Mouse (Mus musculus) neural tube, embryonic 13.5 days (tissue): ENCODE results near the gene 4930402F06Rik. TPM values are rescaled to one million over a fixed set of nuclear protein-coding genes. Genes with fewer than 3 reads are reported as not detected.

Source experiments
- ATAC-seq: fragments of 200-750 bp; cut with Nextera tagmentation; 2 replicates; pipeline ENCODE4 v1.8.0; 2017; ENCODE audit warnings: low read depth, mild to moderate bottlenecking, moderate TSS enrichment, moderate library complexity
- H3K27ac ChIP-seq: fragments of 300-500 bp; sonication (generic); replicated peaks from 2 replicates; pipeline ENCODE4 v1.5.1; 2015; ENCODE audit warnings: moderate library complexity, mild to moderate bottlenecking, inconsistent platforms
- H3K27me3 ChIP-seq: fragments of 300-500 bp; sonication (generic); 2 replicates; pipeline ENCODE4 v1.6.1; 2015; ENCODE audit warnings: mild to moderate bottlenecking, inconsistent platforms
- H3K36me3 ChIP-seq: fragments of 300-500 bp; sonication (generic); 2 replicates; pipeline ENCODE4 v1.6.1; 2015; ENCODE audit warnings: mild to moderate bottlenecking, inconsistent platforms
- H3K4me1 ChIP-seq: fragments of 300-500 bp; sonication (generic); replicated peaks from 2 replicates; pipeline ENCODE4 v1.6.1; 2015; ENCODE audit warnings: inconsistent platforms
- H3K4me2 ChIP-seq: fragments of 300-500 bp; sonication (generic); 2 replicates; pipeline ENCODE4 v1.6.1; 2015; ENCODE audit warnings: inconsistent platforms, mild to moderate bottlenecking, moderate library complexity
- H3K4me3 ChIP-seq: fragments of 300-500 bp; sonication (generic); 2 replicates; pipeline ENCODE4 v1.5.1; 2015; ENCODE audit warnings: mild to moderate bottlenecking, inconsistent platforms
- H3K9ac ChIP-seq: fragments of 300-500 bp; sonication (generic); 2 replicates; pipeline ENCODE4 v1.6.1; 2015; ENCODE audit warnings: moderate library complexity, mild to moderate bottlenecking, inconsistent platforms
- H3K9me3 ChIP-seq: fragments of 300-500 bp; sonication (generic); 2 replicates; pipeline ENCODE4 v1.6.1; 2016; ENCODE audit warnings: inconsistent platforms
- WGBS: fragments of 180-500 bp; shearing (Covaris S2); methylation state at CpG from one replicate; pipeline ENCODE4 v1.1.7; 2015; 5-methylcytosine and 5-hydroxymethylcytosine counted together
- polyA plus RNA-seq: library from polyadenylated mRNA; unstranded; fragments of >200 nt; fragmentation: Nextera tagmentation; extraction: Ambion mirVana; gene quantifications from 2 replicates; pipeline ENCODE4 v1.2.1, GENCODE M21; 2015

The 4930402F06Rik gene
- polyA plus RNA-seq, 1 experiment from 2014 or later: not detected

DNA sequence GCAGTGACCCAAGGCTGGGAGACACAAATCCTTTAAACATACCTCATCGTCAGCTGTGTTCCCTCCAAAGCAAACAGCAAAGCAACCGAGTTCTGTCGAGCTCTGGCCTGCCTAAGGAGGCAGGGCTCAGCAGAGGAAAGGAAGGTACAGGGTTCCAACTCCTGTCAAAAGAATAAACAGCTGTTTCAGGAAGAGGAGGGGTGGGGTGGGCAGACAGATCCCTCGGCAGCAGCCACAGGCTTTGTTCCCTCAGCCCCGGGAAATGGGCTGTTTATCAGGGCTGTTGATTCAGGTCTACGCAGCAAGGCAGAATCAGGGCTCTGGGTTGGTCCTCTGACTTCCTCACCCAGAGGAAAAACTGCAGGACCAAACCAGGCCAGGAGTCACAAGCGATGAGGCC lies 35.5 kb upstream of the 4930402F06Rik start:
- H3K36me3 ChIP-seq: no peaks in the 10 kb centered on the region
- peak overlapping the region; percentile 49; the same call in 1 of the 2 replicates for H3K27ac ChIP-seq
- H3K4me1 ChIP-seq: peaks cover 19% of the 10 kb centered on the region
- H3K9me3 ChIP-seq: no peaks in the 10 kb centered on the region
- 37% methylated on average over 7 of the region's 7 CpGs for WGBS
- H3K27me3 ChIP-seq: no peaks in the 10 kb centered on the region
- H3K4me3 ChIP-seq: no peak overlapping the region
- no peak for ATAC-seq
- 0 out of 2 replicates have a peak overlapping the region, but pooled peaks have one; percentile 26 for H3K9ac ChIP-seq
- H3K4me2 ChIP-seq: 0 out of 2 replicates have a peak overlapping the region, but pooled peaks have one; percentile 20

DNA sequence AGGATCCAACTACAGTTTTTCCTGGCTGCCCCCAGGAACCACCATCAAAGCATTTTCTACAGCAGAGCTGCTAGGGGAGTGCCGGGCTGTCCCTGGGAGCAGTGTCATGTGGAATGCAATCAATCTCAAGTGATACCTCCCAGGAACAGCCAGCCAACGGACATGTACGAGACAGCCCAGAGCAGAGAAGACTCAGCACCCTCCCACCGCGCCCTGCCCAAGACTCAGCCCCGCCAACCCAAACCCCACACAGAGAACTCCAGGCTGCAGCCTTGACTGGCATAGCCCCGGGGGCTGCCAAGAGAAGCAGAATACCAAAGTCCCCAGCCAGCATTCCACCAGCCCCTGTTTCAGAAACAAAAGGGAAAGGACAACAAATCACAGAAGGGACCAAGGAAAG lies 35.0 kb upstream of the 4930402F06Rik start:
- peak overlapping the region; percentile 49 for H3K27ac ChIP-seq
- no peaks in the 10 kb centered on the region for H3K9me3 ChIP-seq
- H3K4me1 ChIP-seq: peaks cover 21% of the 10 kb centered on the region
- H3K4me2 ChIP-seq: peak overlapping the region; percentile 20; the same call in 1 of the 2 replicates
- no peak overlapping the region for H3K4me3 ChIP-seq
- no peak for ATAC-seq
- H3K36me3 ChIP-seq: no peaks in the 10 kb centered on the region
- WGBS: 17% methylated on average over 7 of the region's 7 CpGs
- H3K27me3 ChIP-seq: no peaks in the 10 kb centered on the region
- 0 out of 2 replicates have a peak overlapping the region, but pooled peaks have one; percentile 26 for H3K9ac ChIP-seq

- H3K9me3 ChIP-seq: no peaks in the 10 kb centered on the region
- WGBS: 94% methylated on average over 8 of the region's 8 CpGs
- H3K27ac ChIP-seq: no peak overlapping the region
- peaks cover 21% of the 10 kb centered on the region for H3K4me1 ChIP-seq
- H3K9ac ChIP-seq: no peak overlapping the region
- no peak overlapping the region for H3K4me3 ChIP-seq
- H3K4me2 ChIP-seq: no peak overlapping the region
- no peaks in the 10 kb centered on the region for H3K36me3 ChIP-seq
- H3K27me3 ChIP-seq: no peaks in the 10 kb centered on the region
- ATAC-seq: no peak
Observed at GRCm38 (mm10) chr2:35430806-35431205, 33.8 kb upstream of the 4930402F06Rik start.

- no peak for ATAC-seq
Observed at GRCm38 (mm10) chr2:35428615-35429300, 31.8 kb upstream of the 4930402F06Rik start.

DNA sequence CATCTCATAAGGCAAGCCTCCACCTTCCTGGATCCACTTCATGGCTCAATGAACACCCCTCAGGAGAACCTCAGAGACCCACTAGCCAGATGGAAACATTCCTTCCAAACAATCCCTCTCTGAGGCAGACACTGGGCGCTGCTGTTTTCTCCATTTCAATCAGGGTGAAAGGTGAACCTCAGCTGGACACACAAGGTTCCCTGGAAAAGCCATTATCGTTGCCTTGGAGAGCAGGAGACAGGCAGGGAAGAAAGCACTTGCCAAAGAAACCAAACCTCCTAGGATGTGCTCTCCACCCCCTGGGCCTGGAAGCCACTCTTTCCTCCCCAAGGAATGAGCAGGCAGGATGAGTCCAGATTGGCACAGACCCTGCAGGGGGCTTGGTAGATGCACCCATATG lies 30.6 kb upstream of the 4930402F06Rik start:
- no peak overlapping the region for H3K9ac ChIP-seq
- ATAC-seq: no peak
- H3K9me3 ChIP-seq: no peaks in the 10 kb centered on the region
- H3K27ac ChIP-seq: no peak overlapping the region
- peaks cover 16% of the 10 kb centered on the region for H3K4me1 ChIP-seq
- no peak overlapping the region for H3K4me2 ChIP-seq
- 39% methylated on average over 2 of the region's 2 CpGs for WGBS
- H3K4me3 ChIP-seq: no peak overlapping the region
- no peaks in the 10 kb centered on the region for H3K27me3 ChIP-seq
- no peaks in the 10 kb centered on the region for H3K36me3 ChIP-seq

More at GRCm38 (mm10) chr2:35428615-35429300, 31.8 kb upstream of the 4930402F06Rik start:
- Histone ChIP-seq H3K36me3 (no peaks in the 10 kb centered on the region), H3K4me1 (peaks cover 21% of the 10 kb centered on the region), H3K27ac (no peak overlapping the region), H3K4me2 (no peak overlapping the region), H3K9ac (no peak overlapping the region), H3K4me3 (no peak overlapping the region), H3K27me3 (no peaks in the 10 kb centered on the region), H3K9me3 (no peaks in the 10 kb centered on the region)
- WGBS: 80% methylated on average over 4 of the region's 4 CpGs

GRCm38 (mm10) chr2:35423711-35424339 lies 26.9 kb upstream of the 4930402F06Rik start:
- Histone ChIP-seq H3K9me3 (no peaks in the 10 kb centered on the region), H3K4me3 (no peak overlapping the region), H3K27me3 (no peaks in the 10 kb centered on the region), H3K27ac (no peak overlapping the region), H3K9ac (no peak overlapping the region), H3K4me2 (no peak overlapping the region), H3K36me3 (0 out of 2 replicates have a peak, but pooled peaks cover 4% of the 10 kb centered on the region), H3K4me1 (peaks cover 7% of the 10 kb centered on the region)
- ATAC-seq: no peak
- 92% methylated on average over 1 of the region's 1 CpGs for WGBS

GRCm38 (mm10) chr2:35422384-35422783 lies 25.4 kb upstream of the 4930402F06Rik start:
- 0 out of 2 replicates have a peak, but pooled peaks cover 4% of the 10 kb centered on the region for H3K36me3 ChIP-seq
- no peaks in the 10 kb centered on the region for H3K27me3 ChIP-seq
- ATAC-seq: no peak
- H3K27ac ChIP-seq: no peak overlapping the region
- no peak overlapping the region for H3K9ac ChIP-seq
- H3K4me3 ChIP-seq: no peak overlapping the region
- no peaks in the 10 kb centered on the region for H3K9me3 ChIP-seq
- H3K4me2 ChIP-seq: no peak overlapping the region
- H3K4me1 ChIP-seq: peaks cover 1% of the 10 kb centered on the region
- whole genome bisulfite sequencing: 89% methylated on average over 3 of the region's 3 CpGs

GRCm38 (mm10) chr2:35420681-35421080 lies 23.7 kb upstream of the 4930402F06Rik start:
- Histone ChIP-seq H3K9me3 (no peaks in the 10 kb centered on the region), H3K27me3 (no peaks in the 10 kb centered on the region), H3K4me3 (no peak overlapping the region), H3K36me3 (0 out of 2 replicates have a peak, but pooled peaks cover 4% of the 10 kb centered on the region), H3K9ac (no peak overlapping the region), H3K27ac (no peak overlapping the region), H3K4me1 (no peaks in the 10 kb centered on the region), H3K4me2 (no peak overlapping the region)
- ATAC-seq: no peak
- WGBS: 81% methylated on average over 1 of the region's 1 CpGs

DNA sequence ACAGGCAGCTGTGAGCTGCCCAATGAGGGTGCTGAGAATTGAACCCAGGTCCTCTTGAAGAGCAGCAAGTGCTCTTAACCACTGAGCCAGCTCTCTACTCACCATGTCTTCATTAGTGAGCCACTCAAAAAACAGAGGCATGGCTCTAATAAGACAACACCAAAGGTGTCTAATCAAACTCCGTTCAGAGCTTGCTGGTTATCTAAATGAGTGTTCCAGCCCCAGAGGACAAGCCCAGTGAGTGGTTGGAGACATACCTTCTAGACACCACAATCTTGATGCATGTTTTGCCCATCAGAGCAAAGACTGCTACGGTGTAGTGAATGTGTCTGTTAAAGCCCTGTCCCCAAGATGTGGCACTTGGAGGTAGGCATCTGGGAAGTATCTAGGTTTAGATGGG lies 22.7 kb upstream of the 4930402F06Rik start:
- Histone ChIP-seq H3K9ac (no peak overlapping the region), H3K4me3 (no peak overlapping the region), H3K4me2 (no peak overlapping the region), H3K27ac (no peak overlapping the region), H3K27me3 (no peaks in the 10 kb centered on the region), H3K36me3 (0 out of 2 replicates have a peak, but pooled peaks cover 4% of the 10 kb centered on the region), H3K9me3 (no peaks in the 10 kb centered on the region), H3K4me1 (no peaks in the 10 kb centered on the region)
- ATAC-seq: no peak
- WGBS: 93% methylated on average over 2 of the region's 2 CpGs

- ATAC-seq: no peak
Observed at GRCm38 (mm10) chr2:35419243-35419642, 22.3 kb upstream of the 4930402F06Rik start.

DNA sequence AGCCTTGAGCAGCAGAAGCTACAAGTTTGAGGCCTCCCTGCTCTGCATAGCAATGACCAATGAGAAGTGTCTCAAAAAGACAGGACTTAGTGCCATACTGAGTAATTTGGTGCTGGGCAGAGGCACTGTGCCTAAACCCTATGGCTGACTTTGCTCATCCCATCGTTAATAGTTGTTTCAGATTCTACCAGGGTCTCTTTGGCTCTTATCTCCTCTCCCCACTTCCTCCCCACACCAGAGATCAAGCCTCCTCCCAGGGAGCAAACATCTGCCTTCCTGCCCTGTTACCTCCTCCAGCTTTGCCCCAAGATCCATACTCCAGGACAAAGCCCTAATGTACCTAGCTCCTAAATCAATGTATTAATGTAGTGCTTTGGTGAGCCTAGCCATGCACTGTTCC lies 20.3 kb upstream of the 4930402F06Rik start:
- H3K4me1 ChIP-seq: no peaks in the 10 kb centered on the region
- no peak overlapping the region for H3K4me3 ChIP-seq
- no peak overlapping the region for H3K9ac ChIP-seq
- WGBS: 83% methylated on average over 1 of the region's 1 CpGs
- no peak for ATAC-seq
- no peak overlapping the region for H3K27ac ChIP-seq
- H3K4me2 ChIP-seq: no peak overlapping the region
- H3K36me3 ChIP-seq: 0 out of 2 replicates have a peak, but pooled peaks cover 4% of the 10 kb centered on the region
- H3K27me3 ChIP-seq: no peaks in the 10 kb centered on the region
- H3K9me3 ChIP-seq: no peaks in the 10 kb centered on the region

More at GRCm38 (mm10) chr2:35419243-35419642, 22.3 kb upstream of the 4930402F06Rik start:
- no peak overlapping the region for H3K4me2 ChIP-seq
- 95% methylated on average over 4 of the region's 4 CpGs for WGBS
- H3K27me3 ChIP-seq: no peaks in the 10 kb centered on the region
- no peak overlapping the region for H3K27ac ChIP-seq
- no peaks in the 10 kb centered on the region for H3K4me1 ChIP-seq
- 0 out of 2 replicates have a peak, but pooled peaks cover 4% of the 10 kb centered on the region for H3K36me3 ChIP-seq
- H3K9ac ChIP-seq: no peak overlapping the region
- H3K4me3 ChIP-seq: no peak overlapping the region
- no peaks in the 10 kb centered on the region for H3K9me3 ChIP-seq

GRCm38 (mm10) chr2:35416473-35416872 lies 19.5 kb upstream of the 4930402F06Rik start:
- no peak overlapping the region for H3K27ac ChIP-seq
- H3K4me3 ChIP-seq: no peak overlapping the region
- H3K4me1 ChIP-seq: no peaks in the 10 kb centered on the region
- H3K27me3 ChIP-seq: no peaks in the 10 kb centered on the region
- WGBS: 91% methylated on average over 6 of the region's 6 CpGs
- ATAC-seq: no peak
- H3K4me2 ChIP-seq: no peak overlapping the region
- no peaks in the 10 kb centered on the region for H3K9me3 ChIP-seq
- 0 out of 2 replicates have a peak, but pooled peaks cover 4% of the 10 kb centered on the region for H3K36me3 ChIP-seq
- no peak overlapping the region for H3K9ac ChIP-seq
